Mouse (Mus musculus): ENCODE measurements at regions not wholly inside any gene's neighbourhood (a gene's known extent, or its start where the extent isn't known, plus 50 kb on each side); places are given as distances from the start of the nearest gene placed in this dataset.

DNA sequence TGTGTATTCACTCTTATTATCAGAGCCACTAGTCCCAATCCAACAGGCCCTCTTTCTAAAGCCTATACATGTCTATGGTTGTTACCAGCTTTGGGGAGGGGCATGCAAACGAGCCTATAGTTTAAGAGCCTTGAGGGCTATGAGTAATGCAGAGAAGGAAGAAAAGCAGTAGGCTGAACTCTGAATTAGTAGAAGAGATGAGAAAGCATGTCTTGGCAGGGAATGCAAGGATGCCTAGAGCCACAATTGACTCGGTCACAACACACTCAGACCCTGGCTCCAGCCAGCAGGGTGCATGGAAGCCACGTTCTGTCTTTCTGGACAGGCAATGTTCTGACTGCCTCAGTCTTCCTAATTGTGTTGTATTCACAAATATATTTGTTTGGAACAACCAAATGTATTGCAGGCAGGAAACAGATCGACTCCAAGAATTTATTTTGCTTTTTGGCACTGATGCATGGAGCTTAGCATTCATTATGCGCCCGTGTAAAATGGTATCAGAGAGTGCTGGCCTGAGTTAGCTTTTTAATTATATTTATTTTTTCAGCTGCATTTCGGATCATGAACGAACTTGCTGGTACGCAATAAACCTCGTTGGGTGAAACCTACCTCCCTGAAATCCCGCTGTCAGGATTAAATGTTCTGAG is 110.2 kb downstream of the Rybp start:
- DNase-seq (ENCODE audit: low read depth, low spot score), result no peak

DNA sequence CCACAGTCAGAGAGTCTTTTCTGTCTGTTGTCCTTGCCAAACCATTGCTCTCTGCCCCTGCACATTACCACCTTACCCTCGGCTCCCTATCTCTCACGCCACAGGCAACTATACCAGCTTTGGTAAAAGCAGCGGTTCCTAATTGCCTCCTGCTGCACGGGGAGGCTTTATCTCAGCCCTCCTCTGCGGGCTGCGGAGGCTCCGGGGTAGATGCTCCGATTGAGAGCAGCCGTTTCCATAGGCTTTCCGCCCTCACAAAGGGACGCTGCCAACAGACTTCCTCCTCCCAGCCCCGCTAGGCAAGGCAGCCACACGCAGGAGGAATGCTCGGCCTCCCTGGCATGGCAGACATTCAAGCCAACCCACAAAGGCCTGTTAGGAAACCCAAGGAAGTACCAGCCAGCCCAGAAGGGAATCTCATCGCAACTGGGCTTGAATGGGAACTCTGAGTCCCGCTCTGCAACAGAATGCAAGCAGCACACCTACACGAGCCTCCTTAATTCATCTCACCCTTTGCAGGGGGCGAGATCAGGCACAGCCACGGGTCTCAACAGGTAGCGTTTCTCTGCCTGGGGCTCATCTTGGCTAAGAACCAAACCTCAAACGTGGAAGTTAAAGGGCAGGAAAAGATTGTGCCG is 116.5 kb downstream of the Rybp start:
- no peak for DNase-seq (ENCODE audit: low read depth, low spot score)

DNA sequence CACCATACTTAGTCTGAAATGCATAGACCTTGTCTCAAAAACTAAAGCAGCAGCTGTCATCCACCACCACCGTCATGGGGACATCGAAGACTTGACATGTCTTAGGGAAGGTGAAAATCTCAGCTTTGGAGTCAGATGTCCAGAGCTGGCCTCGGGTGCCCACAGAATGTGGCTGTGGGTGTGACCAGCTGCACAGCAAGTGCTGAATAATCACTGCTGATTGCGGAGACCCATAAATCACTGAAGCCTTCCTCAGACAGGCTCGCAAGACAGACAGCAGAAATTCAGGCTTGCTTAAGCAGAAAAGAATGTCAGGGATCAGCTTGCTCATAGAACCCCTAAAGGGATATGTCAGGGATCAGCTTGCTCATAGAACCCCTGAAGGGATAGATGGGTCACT is 120.0 kb downstream of the Rybp start:
- no peak for DNase-seq (ENCODE audit: low read depth, low spot score)

DNA sequence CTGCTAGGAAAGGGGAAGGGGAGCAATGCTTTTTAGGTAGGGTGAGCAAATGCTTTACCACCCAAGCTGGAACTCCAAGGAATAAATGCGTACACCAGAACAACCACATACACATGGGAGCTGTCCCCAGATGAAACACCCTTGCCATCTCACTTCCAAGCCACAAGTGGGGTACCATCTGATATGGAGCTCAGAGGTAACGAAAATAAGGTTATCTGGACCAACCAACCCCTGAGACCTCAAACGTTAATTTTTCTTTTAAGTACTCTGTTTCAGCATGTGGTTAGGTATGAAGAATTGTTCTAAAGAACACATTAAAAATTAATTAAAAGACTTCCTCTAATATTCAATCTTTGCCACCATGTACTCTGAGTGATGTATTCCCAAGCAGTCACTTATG is 121.5 kb downstream of the Rybp start:
- DNase-seq (ENCODE audit: low read depth, low spot score), result no peak

DNA sequence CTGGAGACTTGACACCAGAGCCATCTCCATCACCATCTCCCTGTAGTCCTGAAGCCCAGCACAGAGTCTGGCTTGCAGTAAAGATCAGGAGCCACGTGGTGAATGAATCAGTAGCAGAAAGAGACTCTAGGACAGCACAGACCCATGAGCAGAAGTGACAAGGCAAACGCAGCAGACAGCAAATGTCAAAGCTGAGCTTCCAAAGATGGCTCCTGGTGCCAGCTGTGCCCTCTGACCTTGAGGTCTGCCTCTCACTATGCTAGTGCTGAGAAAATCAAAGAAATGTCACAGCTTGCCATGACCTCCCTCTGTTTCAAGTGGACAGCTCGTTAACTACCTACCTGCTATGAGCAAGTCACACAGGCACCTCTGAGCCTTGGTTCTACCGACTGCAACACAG is 123.1 kb downstream of the Rybp start:
- DNase-seq (ENCODE audit: low read depth, low spot score), result no peak

DNA sequence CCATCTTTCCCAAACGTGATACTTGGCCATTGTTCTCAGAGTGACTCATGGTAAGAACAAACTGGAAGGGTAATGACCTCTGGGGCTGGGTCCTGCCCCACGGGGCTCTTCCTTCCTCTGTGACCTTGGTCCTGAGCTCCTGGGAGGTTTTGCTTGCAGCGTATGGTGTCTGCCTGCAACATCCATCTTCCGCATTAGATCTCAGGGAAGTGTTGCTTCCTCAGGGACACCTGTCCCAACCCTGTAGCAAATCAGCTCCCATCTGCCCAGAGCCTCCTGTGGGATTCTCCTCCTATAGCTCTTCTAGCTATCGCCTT is 123.5 kb downstream of the Rybp start:
- no peak for DNase-seq (ENCODE audit: low read depth, low spot score)

DNA sequence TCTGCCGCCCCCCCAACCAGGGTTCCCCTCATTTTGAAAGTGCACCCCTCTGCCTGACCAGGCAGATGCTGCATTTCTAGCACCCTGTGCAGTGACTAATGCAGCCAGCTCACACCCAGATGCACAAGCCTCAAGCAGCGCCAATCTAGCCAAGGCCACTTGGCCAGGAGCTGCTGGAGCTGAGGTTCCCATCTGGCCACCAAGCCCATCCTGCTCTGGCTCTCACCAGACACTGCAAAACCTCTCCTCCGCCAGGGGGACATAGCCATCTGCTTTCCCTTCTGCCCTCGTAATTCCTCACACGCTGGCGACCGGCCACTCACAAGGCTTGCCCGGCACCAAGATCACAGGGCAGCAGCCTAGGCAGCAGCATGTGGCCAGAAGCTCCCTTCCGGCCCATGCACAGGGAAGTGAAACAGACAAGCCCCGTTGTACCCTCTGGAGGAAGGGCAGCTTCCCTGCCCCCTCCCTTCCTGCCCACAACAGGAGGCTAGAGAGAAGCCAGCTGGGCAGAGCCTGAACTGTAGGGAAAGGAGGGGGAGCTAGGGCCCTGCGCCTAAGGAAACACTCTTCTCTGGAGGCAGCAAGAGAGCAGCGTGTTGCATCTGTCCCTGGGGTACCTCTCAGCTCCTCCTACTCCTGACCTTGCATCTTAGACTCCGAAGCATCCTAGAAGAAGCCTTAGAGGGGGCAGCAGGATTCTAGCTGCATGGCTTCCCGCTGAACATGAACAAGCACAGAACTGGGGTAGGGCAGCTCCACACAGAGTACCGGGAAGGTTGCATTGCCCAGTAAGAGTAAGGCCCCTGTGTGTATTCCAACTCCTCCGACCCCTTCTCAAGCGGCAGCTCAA is 124.1 kb downstream of the Rybp start:
- DNase-seq (ENCODE audit: low read depth, low spot score), result peak; percentile 19

DNA sequence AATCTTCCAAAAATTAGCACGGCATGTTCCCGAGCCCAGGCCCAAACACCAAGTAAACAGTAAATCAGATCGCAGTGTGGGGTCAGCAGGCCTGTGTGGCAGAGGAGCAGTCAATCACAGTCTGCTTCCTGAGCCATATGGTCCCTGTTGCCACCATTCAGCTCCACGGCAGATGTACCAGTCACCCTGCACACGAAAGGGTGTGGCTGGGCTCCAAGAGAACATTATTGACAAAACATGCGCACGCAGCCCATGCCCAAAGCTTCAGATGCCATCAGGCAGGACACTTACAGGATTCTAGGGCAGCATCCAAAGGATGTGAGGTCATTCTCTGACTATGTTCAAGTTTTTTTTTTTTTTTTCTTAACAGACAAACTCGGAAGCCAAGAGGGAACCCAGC is 126.6 kb downstream of the Rybp start:
- no peak for DNase-seq (ENCODE audit: low read depth, low spot score)

DNA sequence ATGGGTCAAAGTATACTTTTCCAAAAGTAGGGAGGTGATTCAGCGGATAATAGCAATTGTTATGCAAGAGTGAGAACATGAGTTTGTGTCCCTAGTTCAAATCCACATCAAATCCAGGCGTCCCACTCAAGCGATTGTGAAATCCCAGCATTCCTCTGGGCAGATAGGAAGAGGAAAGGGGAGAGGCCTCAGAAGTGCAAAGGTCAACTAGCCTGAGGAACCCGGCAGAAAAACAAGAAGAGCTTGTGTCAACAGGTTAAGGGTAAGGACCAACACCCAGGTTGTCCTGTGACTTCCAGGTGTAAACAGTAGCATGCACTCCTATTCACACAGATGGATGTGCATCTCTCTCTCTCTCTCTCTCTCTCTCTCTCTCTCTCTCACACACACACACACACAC is 127.5 kb downstream of the Rybp start:
- DNase-seq (ENCODE audit: low read depth, low spot score), result no peak

DNA sequence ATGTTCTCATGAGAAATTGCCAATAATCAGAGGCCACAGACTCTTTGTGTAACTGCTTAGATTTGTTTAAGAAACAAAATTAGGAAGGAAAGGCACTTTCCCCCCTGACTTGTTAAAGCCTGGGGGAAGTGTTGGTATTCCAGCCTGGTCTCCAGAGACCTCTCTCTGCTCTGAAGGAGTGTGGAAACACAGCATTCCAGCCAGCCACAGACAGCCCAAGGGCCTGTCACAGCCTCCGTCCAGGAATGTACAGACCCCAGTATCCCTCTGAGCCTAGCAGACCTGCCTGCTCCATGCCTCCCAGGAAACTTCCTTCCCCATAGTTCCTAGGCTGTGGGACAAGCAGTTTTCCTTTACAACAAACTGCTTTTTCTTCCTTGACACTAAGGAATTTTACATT is 128.0 kb downstream of the Rybp start:
- no peak for DNase-seq (ENCODE audit: low read depth, low spot score)

DNA sequence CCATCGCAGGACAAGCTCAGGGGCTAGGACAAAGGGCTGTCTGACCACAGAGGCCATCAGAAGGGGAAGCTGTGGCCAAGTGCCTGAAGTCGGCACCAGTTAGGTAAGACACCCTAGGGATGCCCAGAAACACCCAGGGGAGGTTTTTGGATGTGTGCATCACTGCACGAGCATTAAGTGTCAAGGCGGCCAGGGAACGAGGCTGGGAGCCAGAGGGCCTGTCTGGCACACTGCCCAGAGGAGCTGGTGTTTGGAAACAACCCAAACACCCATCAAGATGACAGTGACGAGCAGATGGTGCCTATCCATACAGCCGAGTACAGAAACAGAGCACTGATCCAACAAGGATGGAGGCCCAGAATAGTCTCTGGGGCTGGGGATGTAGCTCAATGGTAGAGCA is 130.0 kb downstream of the Rybp start:
- no peak for DNase-seq (ENCODE audit: low read depth, low spot score)

DNA sequence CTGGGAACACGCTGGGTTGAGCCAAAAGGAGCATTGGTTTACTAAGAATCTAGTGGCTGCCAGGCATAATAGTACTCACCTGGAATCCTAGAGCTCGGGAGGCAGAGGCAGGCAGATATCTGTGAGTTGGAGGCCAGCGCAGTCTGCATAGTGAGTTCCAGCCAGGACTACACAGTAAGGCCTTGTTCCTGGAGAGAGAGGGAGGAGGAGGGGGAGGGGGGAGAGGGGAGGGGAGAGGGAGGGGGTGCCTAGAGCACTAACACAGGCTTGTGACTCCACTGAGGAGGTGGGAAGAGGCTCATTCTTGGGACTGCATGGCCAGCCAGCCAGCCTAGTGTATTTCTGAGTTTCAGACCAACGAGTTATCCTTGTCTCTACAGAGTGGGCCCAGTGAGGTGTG is 131.1 kb downstream of the Rybp start:
- no peak for DNase-seq (ENCODE audit: low read depth, low spot score)

DNA sequence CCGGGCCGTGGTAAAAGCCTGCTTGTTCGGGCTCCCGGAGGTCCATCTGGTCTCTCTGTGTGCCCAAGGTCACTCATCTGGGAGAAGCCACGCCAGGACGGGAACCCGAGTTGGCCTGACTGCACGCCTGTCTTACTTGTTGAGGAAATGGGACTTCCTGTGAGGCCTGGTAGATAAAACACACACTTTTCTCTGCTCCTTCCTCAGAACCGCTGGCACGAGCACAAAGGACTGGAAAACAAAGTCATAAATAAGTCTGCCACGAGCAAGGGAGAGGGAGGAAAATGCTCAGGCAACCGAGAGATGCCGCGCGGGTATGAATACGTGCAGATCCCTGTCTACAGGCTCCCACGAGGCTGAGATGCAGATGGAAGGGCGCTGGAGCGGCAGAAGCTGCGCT is 131.6 kb downstream of the Rybp start:
- DNase-seq (ENCODE audit: low read depth, low spot score), result peak; percentile 7

DNA sequence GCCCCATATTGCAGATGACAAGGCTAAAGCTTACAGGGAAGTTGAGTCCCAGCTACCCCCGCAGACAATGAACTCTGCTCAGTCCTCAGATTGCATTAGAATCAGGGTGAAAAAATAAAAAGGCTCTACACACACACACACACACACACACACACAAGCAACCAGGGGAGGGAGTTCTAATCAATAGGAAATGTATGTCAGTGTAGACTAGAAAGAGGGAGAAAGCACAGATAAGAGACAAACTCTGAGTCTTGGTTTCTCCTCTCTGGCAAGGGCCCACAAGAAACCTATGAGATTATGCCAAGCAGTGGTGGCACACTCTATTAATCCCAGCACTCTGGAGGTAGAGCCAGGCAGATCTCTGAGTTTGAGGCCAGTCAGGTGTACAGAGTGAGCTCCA is 135.8 kb downstream of the Rybp start:
- DNase-seq (ENCODE audit: low read depth, low spot score), result no peak

DNA sequence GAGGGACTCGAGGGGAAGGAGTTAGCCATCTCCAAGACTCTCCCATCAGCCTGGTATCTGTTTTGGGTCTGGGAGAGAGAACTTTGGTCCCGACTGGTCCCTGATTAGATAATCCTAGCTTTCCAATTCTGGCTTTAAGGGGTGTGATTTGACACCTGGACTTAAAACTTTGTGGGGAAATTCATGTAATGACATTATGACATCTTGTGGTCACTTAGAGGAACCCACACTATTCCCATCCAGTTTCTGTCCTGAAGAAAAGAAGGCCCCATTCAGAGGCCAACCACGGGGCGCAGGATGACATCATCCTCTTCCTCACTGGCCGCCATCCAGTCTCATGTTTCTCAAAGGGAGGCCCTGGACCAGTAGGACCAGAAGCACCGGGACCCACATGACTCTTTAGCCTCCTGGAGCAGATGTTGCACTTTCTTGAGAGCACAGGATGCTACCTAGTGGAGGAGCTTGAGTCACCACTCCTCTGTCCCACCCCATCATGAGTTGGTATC is 136.5 kb downstream of the Rybp start:
- DNase-seq (ENCODE audit: low read depth, low spot score), result no peak

DNA sequence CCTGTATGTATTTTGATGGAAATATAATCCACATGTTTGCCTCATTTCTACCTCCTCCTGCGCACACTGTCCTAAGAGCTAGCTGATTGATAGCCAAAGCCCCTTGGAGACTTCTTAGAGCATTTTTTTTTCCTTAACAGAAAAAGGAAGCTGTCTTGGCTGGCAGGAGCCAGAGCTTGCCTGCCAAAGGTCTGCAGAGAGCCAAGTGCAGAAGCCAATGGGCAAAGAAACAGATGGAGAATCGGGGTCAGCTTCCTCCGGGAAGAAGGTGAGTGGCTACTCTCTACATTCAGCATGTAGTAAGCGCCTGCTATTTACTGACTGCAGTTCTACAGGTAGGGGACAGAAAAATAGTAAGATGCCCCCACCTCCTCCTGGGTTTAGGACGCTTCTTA is 137.8 kb downstream of the Rybp start:
- no peak for DNase-seq (ENCODE audit: low read depth, low spot score)

DNA sequence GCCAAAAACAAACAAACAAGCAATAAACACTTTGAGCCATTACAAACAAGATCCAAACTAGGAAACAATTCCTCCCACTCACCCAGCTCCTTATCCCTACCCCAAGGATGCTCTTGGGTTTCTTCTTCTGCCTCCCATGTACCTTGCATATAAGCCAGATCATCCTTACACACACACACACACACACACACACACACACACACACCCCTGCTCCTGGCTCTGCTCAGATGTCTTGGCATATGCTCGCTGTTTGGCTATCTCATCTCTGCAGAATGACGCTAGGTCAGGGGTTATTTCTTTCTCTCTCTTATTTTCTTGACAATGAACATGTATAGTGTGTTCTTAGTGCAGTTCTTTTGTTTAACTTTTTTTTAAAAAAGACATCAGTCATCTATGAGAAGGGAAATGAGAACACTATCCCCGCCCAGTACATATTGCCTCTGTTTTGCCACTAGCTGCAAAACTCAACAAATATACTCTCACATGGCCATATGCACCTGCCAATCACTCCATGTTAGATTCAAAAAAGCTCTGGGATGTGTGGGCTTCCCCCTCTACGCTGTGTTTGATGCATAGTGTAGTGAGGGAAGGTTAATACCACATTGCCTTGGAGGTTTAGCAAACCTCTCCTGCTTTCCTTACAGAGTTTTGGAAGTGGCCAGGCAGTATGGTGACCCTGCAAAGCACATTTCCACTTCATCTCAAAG is 138.4 kb downstream of the Rybp start:
- DNase-seq (ENCODE audit: low read depth, low spot score), result no peak

DNA sequence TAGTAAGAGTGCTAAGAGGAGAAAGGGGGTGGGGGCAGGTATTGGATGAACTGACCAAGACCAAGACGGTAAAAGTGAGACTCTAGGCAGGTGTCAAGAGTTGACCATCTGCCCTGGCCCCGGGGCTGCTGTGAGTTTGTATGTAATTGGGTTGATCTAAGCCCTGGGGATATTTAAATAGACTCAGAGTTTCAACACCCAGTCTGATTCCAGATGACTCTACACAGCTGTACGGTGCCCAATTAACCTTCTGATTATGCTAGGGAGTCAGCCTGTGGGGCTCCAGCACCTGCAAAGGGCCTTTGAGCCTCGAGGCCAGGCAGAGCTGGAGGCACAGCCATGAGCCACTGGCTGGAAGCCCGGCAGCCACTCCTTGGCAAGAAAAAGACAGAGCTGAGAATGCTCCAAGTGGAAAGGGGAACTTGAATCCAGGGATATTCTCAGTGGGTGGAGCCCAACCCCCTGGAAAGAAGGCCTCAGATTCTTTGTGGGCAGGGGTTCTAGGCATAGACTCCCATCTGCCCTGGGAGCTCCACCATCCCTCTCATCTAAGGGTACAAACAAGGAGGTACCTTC is 140.8 kb downstream of the Rybp start:
- no peak for DNase-seq (ENCODE audit: low read depth, low spot score)

DNA sequence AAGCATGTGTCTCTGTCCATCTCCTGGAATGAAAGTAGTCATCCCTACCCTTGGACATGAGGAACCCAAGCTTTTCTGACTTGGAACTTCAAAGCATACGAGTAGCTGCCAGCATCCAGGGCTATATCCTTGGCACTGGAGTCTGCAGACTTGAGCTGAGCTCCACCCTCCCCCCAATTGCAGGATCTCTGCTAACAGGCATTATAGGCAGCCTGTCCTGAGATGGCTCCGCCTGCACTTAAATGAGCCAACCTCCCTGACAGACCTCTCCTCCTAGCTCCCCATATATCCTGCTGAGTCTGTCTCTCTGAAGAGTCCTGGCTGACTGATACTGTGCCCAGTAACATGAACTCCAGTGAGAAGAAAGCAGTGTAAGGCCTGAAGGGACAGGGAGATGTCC is 141.4 kb downstream of the Rybp start:
- DNase-seq (ENCODE audit: low read depth, low spot score), result no peak

DNA sequence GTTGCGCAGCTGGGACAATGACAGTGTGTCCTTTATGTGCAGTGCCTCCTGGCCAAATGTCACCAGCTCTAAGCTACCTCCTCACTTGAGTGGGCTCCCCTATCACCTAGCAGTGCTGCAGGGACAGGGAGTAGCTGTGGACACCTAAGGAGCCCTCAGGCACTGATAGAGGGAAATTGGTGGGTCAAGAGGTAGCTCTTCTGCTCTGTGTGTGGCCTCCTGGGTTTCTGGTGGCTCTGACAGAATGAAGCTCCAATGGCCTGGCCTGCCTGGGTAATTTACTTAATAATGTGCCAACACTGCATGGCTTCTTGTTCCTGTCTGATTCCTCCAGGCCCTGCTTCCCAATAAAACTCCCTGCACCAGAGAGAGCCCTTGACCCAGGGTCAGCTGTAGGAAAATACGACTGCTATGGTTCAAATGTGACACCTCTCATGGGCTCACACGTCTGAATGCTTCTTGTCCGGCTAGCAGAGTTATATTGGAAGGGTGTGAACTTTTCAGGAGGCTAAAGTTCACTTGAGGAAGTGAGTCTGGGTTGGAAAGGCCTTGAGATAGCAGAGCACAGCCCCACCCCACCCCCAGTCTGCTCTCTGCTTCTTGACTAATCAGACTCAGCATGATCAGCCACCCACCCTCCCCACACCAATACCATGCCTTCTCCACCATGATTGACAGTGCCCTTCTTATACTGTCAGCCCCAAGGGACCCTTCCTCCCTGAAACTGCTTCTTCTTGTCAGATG is 142.6 kb downstream of the Rybp start:
- no peak for DNase-seq (ENCODE audit: low read depth, low spot score)

DNA sequence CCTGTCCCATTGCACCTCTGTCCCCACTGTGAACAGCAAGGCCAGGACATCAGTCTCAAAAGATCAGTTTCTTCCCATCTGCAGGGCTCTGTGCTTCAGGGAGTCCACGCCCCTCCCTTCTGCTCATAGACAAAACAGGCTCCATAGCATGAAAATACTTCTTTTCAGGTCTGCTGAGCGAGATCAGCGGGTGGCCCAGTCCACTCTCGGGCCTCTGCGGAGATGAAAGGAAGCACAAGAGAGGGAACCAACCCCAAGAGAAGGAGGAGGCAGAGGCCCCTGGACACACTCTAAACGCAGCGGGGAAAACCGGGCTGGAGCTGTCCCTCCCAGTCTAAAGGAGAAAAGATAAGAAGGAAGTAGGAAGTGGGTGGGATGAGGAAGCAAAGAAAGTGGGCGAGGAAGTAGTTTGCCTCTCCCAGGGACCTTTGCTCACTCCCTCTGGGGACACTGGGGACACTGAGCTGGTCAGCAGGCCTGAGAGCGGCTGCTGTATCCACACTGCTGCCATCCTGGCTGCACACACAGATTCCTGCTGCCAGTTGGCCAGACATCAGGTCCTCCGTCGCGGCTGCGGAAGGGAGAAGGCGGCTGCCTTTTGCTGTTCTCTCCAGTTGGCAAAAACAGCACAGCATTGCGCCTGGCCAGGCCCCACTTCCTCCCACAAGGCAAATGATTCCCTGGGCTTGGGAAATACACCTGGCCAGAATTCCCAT is 143.5 kb downstream of the Rybp start:
- no peak for DNase-seq (ENCODE audit: low read depth, low spot score)
